Mouse (Mus musculus) hindbrain, postnatal 0 days (tissue): ENCODE data around the gene Nobox. TPM values are rescaled to one million over a fixed set of nuclear protein-coding genes. Genes with fewer than 3 reads are reported as not detected.

Source experiments
- ATAC-seq: fragments of 200-750 bp; cut with Nextera tagmentation; 2 replicates; pipeline ENCODE4 v1.8.0; 2017; ENCODE audit warnings: mild to moderate bottlenecking, moderate TSS enrichment, moderate library complexity
- DNase-seq: peaks from one replicate; pipeline ENCODE4 v3.0.0-alpha.2; 2015; ENCODE audit warnings: low spot score
- H3K27ac ChIP-seq: fragments of 300-500 bp; sonication (generic); 2 replicates; pipeline ENCODE4 v1.5.1; 2014; ENCODE audit warnings: mild to moderate bottlenecking
- H3K27me3 ChIP-seq: fragments of 300-500 bp; sonication (generic); 2 replicates; pipeline ENCODE4 v1.6.1; 2014; ENCODE audit warnings: low read length, mixed read lengths; ENCODE audit not compliant: insufficient read depth
- H3K36me3 ChIP-seq: fragments of 300-500 bp; sonication (generic); 2 replicates; pipeline ENCODE4 v1.6.1; 2014; ENCODE audit warnings: low read length, mixed read lengths; ENCODE audit not compliant: insufficient read depth
- H3K4me1 ChIP-seq: fragments of 300-500 bp; sonication (generic); 2 replicates; pipeline ENCODE4 v1.6.1; 2014; ENCODE audit warnings: antibody characterized with exemption, low read length, mixed read lengths; ENCODE audit not compliant: insufficient read depth
- H3K4me2 ChIP-seq: fragments of 300-500 bp; sonication (generic); 2 replicates; pipeline ENCODE4 v1.6.1; 2014; ENCODE audit warnings: low read depth, mild to moderate bottlenecking, low read length, moderate library complexity, mixed read lengths
- H3K4me3 ChIP-seq: fragments of 300-500 bp; sonication (generic); 2 replicates; pipeline ENCODE4 v1.5.1; 2014; ENCODE audit warnings: low read length
- H3K9ac ChIP-seq: fragments of 300-500 bp; sonication (generic); replicated peaks from 2 replicates; pipeline ENCODE4 v1.6.1; 2014; ENCODE audit warnings: mild to moderate bottlenecking, low read length, moderate library complexity, mixed read lengths
- H3K9me3 ChIP-seq: fragments of 300-500 bp; sonication (generic); 2 replicates; pipeline ENCODE4 v1.6.1; 2016; ENCODE audit warnings: low read length, mixed read lengths
- CTCF ChIP-seq: IDR thresholded peaks from 2 replicates; pipeline ENCODE4 v1.5.1; 2016; ENCODE audit warnings: antibody characterized with exemption, control low read depth, low read depth
- WGBS: fragments of 180-500 bp; shearing (Covaris S2); extraction: QIAGEN DNeasy Blood & Tissue Kit; methylation state at CpG from one replicate; pipeline ENCODE4 v1.1.7; 2014; 5-methylcytosine and 5-hydroxymethylcytosine counted together
- polyA plus RNA-seq: library from polyadenylated mRNA; unstranded; fragments of >200 nt; fragmentation: Nextera tagmentation; extraction: Ambion mirVana; gene quantifications from 2 replicates; pipeline ENCODE4 v1.2.1, GENCODE M21; 2015
- total RNA-seq: library from RNA; depleted of rRNA; stranded (reverse); fragments of >200 nt; gene quantifications from 2 replicates; pipeline ENCODE4 v1.2.3, GENCODE M21; 2014

The Nobox gene
- total and polyA plus RNA-seq, 2 experiments from 2014 or later, result not detected

- Histone ChIP-seq H3K36me3 (no peaks in the 10 kb centered on the region), H3K27ac (no peak overlapping the region), H3K4me1 (no peaks in the 10 kb centered on the region), H3K27me3 (no peaks in the 10 kb centered on the region), H3K4me3 (no peak overlapping the region), H3K9ac (no peak overlapping the region), H3K4me2 (no peak overlapping the region), H3K9me3 (no peaks in the 10 kb centered on the region)
- no peak for TF ChIP-seq CTCF
- peak; percentile 58; the same call in 1 of the 2 replicates for ATAC-seq
- peak; percentile 58 for DNase-seq
- WGBS, result 22% methylated on average over 2 of the region's 2 CpGs
Observed at GRCm38 (mm10) chr6:43297508-43297850, 11.9 kb downstream of the Nobox start.

GRCm38 (mm10) chr6:43296798-43297507 is 12.4 kb downstream of the Nobox start:
- H3K4me1 ChIP-seq, result no peaks in the 10 kb centered on the region
- H3K36me3 ChIP-seq, result no peaks in the 10 kb centered on the region
- no peak overlapping the region for H3K4me3 ChIP-seq
- WGBS, result 29% methylated on average over 7 of the region's 7 CpGs
- DNase-seq, result peak; percentile 83
- peak; percentile 65 for ATAC-seq
- TF ChIP-seq CTCF, result peak; percentile 77
- H3K9me3 ChIP-seq, result no peaks in the 10 kb centered on the region
- no peak overlapping the region for H3K27ac ChIP-seq
- H3K4me2 ChIP-seq, result no peak overlapping the region
- H3K9ac ChIP-seq, result no peak overlapping the region
- no peaks in the 10 kb centered on the region for H3K27me3 ChIP-seq

GRCm38 (mm10) chr6:43295908-43296307 is 13.4 kb downstream of the Nobox start:
- Histone ChIP-seq H3K4me2 (no peak overlapping the region), H3K27me3 (no peaks in the 10 kb centered on the region), H3K9ac (no peak overlapping the region), H3K27ac (no peak overlapping the region), H3K36me3 (no peaks in the 10 kb centered on the region), H3K9me3 (no peaks in the 10 kb centered on the region), H3K4me1 (no peaks in the 10 kb centered on the region), H3K4me3 (no peak overlapping the region)
- WGBS, result 35% methylated on average over 5 of the region's 5 CpGs
- no peak for DNase-seq
- peak; percentile 50; the same call in 1 of the 2 replicates for ATAC-seq
- no peak for TF ChIP-seq CTCF

- Histone ChIP-seq H3K4me3 (no peak overlapping the region), H3K9ac (no peak overlapping the region), H3K4me1 (no peaks in the 10 kb centered on the region), H3K4me2 (no peak overlapping the region), H3K27ac (no peak overlapping the region), H3K36me3 (no peaks in the 10 kb centered on the region), H3K9me3 (no peaks in the 10 kb centered on the region), H3K27me3 (no peaks in the 10 kb centered on the region)
- ATAC-seq (no peak), DNase-seq (no peak)
- WGBS, result 73% methylated on average over 7 of the region's 7 CpGs
- TF ChIP-seq CTCF, result no peak
Observed at GRCm38 (mm10) chr6:43293175-43293574, 16.2 kb downstream of the Nobox start.

- no peaks in the 10 kb centered on the region for H3K4me1 ChIP-seq
- DNase-seq, result no peak
- no peaks in the 10 kb centered on the region for H3K9me3 ChIP-seq
Observed at GRCm38 (mm10) chr6:43292471-43293076, 16.8 kb downstream of the Nobox start.

GRCm38 (mm10) chr6:43292041-43292440 is 17.3 kb downstream of the Nobox start:
- 72% methylated on average over 3 of the region's 3 CpGs for WGBS
- Histone ChIP-seq H3K27me3 (no peaks in the 10 kb centered on the region), H3K4me2 (no peak overlapping the region), H3K4me3 (no peak overlapping the region), H3K4me1 (no peaks in the 10 kb centered on the region), H3K36me3 (no peaks in the 10 kb centered on the region), H3K9me3 (no peaks in the 10 kb centered on the region), H3K9ac (no peak overlapping the region), H3K27ac (no peak overlapping the region)
- TF ChIP-seq CTCF, result no peak
- ATAC-seq (no peak), DNase-seq (no peak)

More at GRCm38 (mm10) chr6:43292471-43293076, 16.8 kb downstream of the Nobox start:
- no peak for ATAC-seq
- Histone ChIP-seq H3K9ac (no peak overlapping the region), H3K27ac (no peak overlapping the region), H3K36me3 (no peaks in the 10 kb centered on the region), H3K27me3 (no peaks in the 10 kb centered on the region), H3K4me2 (no peak overlapping the region), H3K4me3 (no peak overlapping the region)
- 63% methylated on average over 6 of the region's 6 CpGs for WGBS
- no peak for TF ChIP-seq CTCF

GRCm38 (mm10) chr6:43280481-43280880 is 28.9 kb downstream of the Nobox start:
- no peak overlapping the region for H3K9ac ChIP-seq
- H3K27ac ChIP-seq, result no peak overlapping the region
- ATAC-seq (no peak), DNase-seq (no peak)
- no peak for TF ChIP-seq CTCF
- WGBS, result 95% methylated on average over 5 of the region's 5 CpGs
- H3K4me2 ChIP-seq, result no peak overlapping the region
- no peaks in the 10 kb centered on the region for H3K4me1 ChIP-seq
- no peaks in the 10 kb centered on the region for H3K27me3 ChIP-seq
- no peak overlapping the region for H3K4me3 ChIP-seq
- H3K9me3 ChIP-seq, result no peaks in the 10 kb centered on the region
- no peaks in the 10 kb centered on the region for H3K36me3 ChIP-seq
